Mouse (Mus musculus) hindbrain, postnatal 0 days (tissue): ENCODE results near the gene Cenps. TPM values are rescaled to one million over a fixed set of nuclear protein-coding genes. Genes with fewer than 3 reads are reported as not detected.
"Not testable (repeated sequence)": the region's sequence is repeated elsewhere in the genome, so short reads cannot be mapped to it uniquely, and the experiment has no call there.

ENCODE experiments used
- ATAC-seq: fragments of 200-750 bp; cut with Nextera tagmentation; 2 replicates; pipeline ENCODE4 v1.8.0; 2017; ENCODE audit warnings: mild to moderate bottlenecking, moderate TSS enrichment, moderate library complexity
- DNase-seq: peaks from one replicate; pipeline ENCODE4 v3.0.0-alpha.2; 2015; ENCODE audit warnings: low spot score
- H3K27ac ChIP-seq: fragments of 300-500 bp; sonication (generic); 2 replicates; pipeline ENCODE4 v1.5.1; 2014; ENCODE audit warnings: mild to moderate bottlenecking
- H3K27me3 ChIP-seq: fragments of 300-500 bp; sonication (generic); 2 replicates; pipeline ENCODE4 v1.6.1; 2014; ENCODE audit warnings: low read length, mixed read lengths; ENCODE audit not compliant: insufficient read depth
- H3K36me3 ChIP-seq: fragments of 300-500 bp; sonication (generic); 2 replicates; pipeline ENCODE4 v1.6.1; 2014; ENCODE audit warnings: low read length, mixed read lengths; ENCODE audit not compliant: insufficient read depth
- H3K4me1 ChIP-seq: fragments of 300-500 bp; sonication (generic); 2 replicates; pipeline ENCODE4 v1.6.1; 2014; ENCODE audit warnings: antibody characterized with exemption, low read length, mixed read lengths; ENCODE audit not compliant: insufficient read depth
- H3K4me2 ChIP-seq: fragments of 300-500 bp; sonication (generic); 2 replicates; pipeline ENCODE4 v1.6.1; 2014; ENCODE audit warnings: low read depth, mild to moderate bottlenecking, low read length, moderate library complexity, mixed read lengths
- H3K4me3 ChIP-seq: fragments of 300-500 bp; sonication (generic); 2 replicates; pipeline ENCODE4 v1.5.1; 2014; ENCODE audit warnings: low read length
- H3K9ac ChIP-seq: fragments of 300-500 bp; sonication (generic); replicated peaks from 2 replicates; pipeline ENCODE4 v1.6.1; 2014; ENCODE audit warnings: mild to moderate bottlenecking, low read length, moderate library complexity, mixed read lengths
- H3K9me3 ChIP-seq: fragments of 300-500 bp; sonication (generic); 2 replicates; pipeline ENCODE4 v1.6.1; 2016; ENCODE audit warnings: low read length, mixed read lengths
- CTCF ChIP-seq: IDR thresholded peaks from 2 replicates; pipeline ENCODE4 v1.5.1; 2016; ENCODE audit warnings: antibody characterized with exemption, control low read depth, low read depth
- WGBS: fragments of 180-500 bp; shearing (Covaris S2); extraction: QIAGEN DNeasy Blood & Tissue Kit; methylation state at CpG from one replicate; pipeline ENCODE4 v1.1.7; 2014; 5-methylcytosine and 5-hydroxymethylcytosine counted together
- polyA plus RNA-seq: library from polyadenylated mRNA; unstranded; fragments of >200 nt; fragmentation: Nextera tagmentation; extraction: Ambion mirVana; gene quantifications from 2 replicates; pipeline ENCODE4 v1.2.1, GENCODE M21; 2015
- total RNA-seq: library from RNA; depleted of rRNA; stranded (reverse); fragments of >200 nt; gene quantifications from 2 replicates; pipeline ENCODE4 v1.2.3, GENCODE M21; 2014

Gene Cenps
- total and polyA plus RNA-seq, 2 experiments from 2014 or later = 6.5 to 17.2 TPM

DNA sequence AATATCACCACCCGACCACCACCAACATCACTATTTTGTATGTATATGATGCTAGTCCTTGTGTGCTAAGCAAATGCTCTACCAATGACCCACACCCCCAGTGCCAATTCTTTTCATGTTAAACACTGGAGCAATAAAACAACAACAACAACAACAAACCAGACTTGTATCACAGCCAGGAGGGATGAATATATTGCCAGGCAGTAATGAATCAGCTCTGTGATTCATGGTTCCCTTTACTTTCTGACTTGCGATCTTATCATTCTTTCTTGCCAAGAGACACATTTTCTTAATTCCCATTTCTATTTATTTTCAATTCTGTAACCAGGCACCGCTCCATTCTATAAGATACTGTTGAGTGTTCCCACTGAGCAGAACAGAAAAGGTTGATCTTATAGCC is 36.0 kb downstream of the Cenps start:
- 80% methylated on average over 3 of the region's 3 CpGs for WGBS
- no peak overlapping the region for H3K4me3 ChIP-seq
- ATAC-seq = no peak
- H3K9ac ChIP-seq = no peak overlapping the region
- no peak overlapping the region for H3K4me2 ChIP-seq
- H3K9me3 ChIP-seq = no peaks in the 10 kb centered on the region
- no peak overlapping the region for H3K27ac ChIP-seq
- H3K27me3 ChIP-seq = no peaks in the 10 kb centered on the region
- DNase-seq = no peak
- peaks cover 14% of the 10 kb centered on the region for H3K4me1 ChIP-seq
- H3K36me3 ChIP-seq = peaks cover 3% of the 10 kb centered on the region; the same call in 1 of the 2 replicates
- TF ChIP-seq CTCF = no peak

DNA sequence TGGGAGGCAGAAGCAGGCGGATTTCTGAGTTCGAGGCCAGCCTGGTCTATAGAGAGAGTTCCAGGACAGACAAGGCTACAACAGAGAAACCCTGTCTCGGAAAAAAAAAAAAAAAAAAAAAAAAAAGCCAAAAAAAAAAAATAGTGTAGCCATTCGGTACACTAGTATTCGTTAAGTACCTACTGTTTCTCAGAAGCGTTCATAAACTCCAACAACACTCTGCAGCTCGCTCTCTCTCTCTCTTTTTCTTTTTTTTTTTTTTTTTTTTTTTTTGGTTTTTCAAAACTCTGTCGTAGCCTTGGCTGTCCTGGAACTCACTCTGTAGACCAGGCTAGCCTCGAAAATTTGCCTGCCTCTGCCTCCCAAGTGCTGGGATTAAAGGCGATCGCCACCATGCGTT is 37.0 kb downstream of the Cenps start:
- H3K36me3 ChIP-seq, H3K4me3 ChIP-seq, ATAC-seq, H3K27ac ChIP-seq, DNase-seq, H3K4me2 ChIP-seq, H3K9me3 ChIP-seq, H3K27me3 ChIP-seq, H3K9ac ChIP-seq: not testable (repeated sequence)
- H3K4me1 ChIP-seq = peaks cover 14% of the 10 kb centered on the region
- 92% methylated on average over 12 of the region's 12 CpGs for WGBS

DNA sequence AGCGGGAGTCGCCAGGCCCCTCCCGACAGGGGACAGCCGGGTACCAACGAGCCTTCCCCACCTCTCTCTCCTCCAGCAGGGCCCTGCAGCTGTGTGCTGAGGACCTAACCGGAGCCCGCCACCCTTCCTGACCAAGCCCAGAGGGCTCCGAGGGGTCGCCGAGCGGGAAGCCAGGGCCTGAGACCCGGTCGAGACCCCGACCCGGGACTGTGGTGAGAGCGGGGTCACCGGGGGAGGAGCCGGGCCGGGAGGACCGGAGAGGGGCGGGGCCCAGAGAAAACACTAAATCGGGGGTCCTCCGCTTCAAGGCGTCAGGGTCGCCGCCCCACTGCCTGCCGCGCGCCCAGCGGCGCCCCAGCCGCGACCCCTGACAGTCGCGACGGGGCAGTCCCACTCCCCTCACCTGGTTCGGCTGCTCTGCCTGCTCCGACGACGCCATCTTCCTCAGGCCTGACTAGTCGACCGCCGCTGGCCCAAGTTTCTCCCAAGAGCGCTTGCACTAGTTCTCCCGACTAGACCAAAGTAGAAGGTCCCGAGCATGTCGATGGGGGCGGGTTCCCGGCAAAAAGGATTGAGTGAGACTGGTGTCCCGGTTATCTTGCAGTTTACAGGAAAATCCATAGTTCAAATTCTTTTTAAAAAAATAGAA is 37.9 kb downstream of the Cenps start, which contains the start of gene Pex14:
TSS of gene Pex14 (minus strand) at position 508 of the 649 bp plus-strand sequence.
- Histone ChIP-seq H3K9me3 (no peaks in the 10 kb centered on the region), H3K27me3 (no peaks in the 10 kb centered on the region), H3K36me3 (no peaks in the 10 kb centered on the region), H3K4me1 (peaks cover 9% of the 10 kb centered on the region), H3K4me2 (peak within 1 kb of the TSS; percentile 95), H3K27ac (peak within 1 kb of the TSS; percentile 33), H3K4me3 (peak within 1 kb of the TSS; percentile 75), H3K9ac (peak within 1 kb of the TSS; percentile 81)
- peak; percentile 94 for DNase-seq
- peak; percentile 83 for ATAC-seq
- TF ChIP-seq CTCF = no peak
- under 1% methylated on average over 50 of the region's 50 CpGs for WGBS

DNA sequence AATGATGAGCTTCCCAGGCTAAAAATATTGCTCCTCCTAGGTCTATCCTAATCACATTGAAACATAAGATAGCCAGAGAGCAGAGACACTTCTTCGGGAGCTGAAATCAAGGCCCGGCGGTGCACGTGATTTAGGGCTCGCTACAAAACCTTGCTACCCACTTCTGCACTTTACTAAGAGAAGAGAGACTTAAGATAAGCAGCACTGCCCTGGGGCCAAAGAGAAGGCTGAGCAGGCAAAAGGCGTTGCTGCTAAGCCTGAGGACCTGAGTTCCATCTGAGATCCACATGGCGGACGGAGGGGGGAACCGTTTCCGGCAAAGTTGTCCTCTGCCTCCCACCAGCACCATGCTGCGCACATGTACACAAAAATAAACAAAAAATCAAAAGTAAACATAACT is 38.9 kb downstream of the Cenps start:
- Histone ChIP-seq H3K9me3 (no peaks in the 10 kb centered on the region), H3K4me3 (peak overlapping the region; percentile 75), H3K36me3 (no peaks in the 10 kb centered on the region), H3K27me3 (no peaks in the 10 kb centered on the region), H3K27ac (no peak overlapping the region), H3K4me1 (peaks cover 9% of the 10 kb centered on the region), H3K4me2 (peak overlapping the region; percentile 95), H3K9ac (peak overlapping the region; percentile 81)
- no peak for DNase-seq
- no peak for ATAC-seq
- no peak for TF ChIP-seq CTCF
- 21% methylated on average over 11 of the region's 11 CpGs for WGBS

DNA sequence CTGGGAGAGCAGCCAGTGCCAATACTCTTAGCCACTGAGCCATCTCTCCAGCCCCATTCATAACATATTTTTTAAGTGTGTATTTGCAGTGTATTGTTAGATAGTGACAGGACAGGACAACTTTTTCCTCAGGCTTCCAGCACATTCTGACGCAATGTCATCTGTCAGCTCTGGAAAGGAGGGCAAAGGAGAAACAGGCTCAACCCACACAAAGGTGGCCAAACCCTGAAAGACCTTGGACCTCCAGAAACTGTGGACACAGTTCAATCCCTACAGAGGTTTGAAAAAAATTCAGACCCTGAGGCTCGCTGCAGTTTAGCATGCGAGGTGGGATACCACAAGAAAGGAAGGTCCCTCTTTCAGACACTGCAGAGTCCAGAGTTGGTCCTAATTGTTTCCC is 39.5 kb downstream of the Cenps start:
- Histone ChIP-seq H3K36me3 (no peaks in the 10 kb centered on the region), H3K9ac (no peak overlapping the region), H3K27me3 (no peaks in the 10 kb centered on the region), H3K27ac (no peak overlapping the region), H3K4me1 (peaks cover 9% of the 10 kb centered on the region), H3K9me3 (no peaks in the 10 kb centered on the region), H3K4me2 (peak overlapping the region; percentile 95; the same call in 1 of the 2 replicates), H3K4me3 (no peak overlapping the region)
- TF ChIP-seq CTCF = no peak
- DNase-seq (no peak), ATAC-seq (no peak)
- 89% methylated on average over 3 of the region's 3 CpGs for WGBS

DNA sequence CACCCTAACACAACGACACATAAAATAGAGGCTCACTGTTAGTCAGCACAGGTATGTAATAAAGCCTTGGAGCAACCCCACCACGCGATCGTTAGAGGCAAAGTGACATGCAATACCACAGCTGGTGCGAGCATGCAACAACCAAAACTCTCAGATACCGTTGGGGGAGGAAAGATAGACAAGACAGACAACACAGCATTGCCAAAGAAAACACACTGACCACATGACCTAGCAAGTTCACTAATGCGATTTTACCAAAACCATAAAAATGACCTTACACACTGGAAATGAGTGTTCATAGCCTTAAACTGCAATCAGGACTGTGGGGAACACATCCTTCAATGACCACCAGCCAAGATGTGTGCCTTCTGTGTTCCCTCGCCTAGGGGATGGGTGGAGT is 46.1 kb downstream of the Cenps start:
- Histone ChIP-seq H3K4me2 (no peak overlapping the region), H3K4me3 (no peak overlapping the region), H3K27me3 (no peaks in the 10 kb centered on the region), H3K36me3 (no peaks in the 10 kb centered on the region), H3K9me3 (no peaks in the 10 kb centered on the region), H3K27ac (no peak overlapping the region), H3K9ac (no peak overlapping the region), H3K4me1 (no peaks in the 10 kb centered on the region)
- ATAC-seq (no peak), DNase-seq (no peak)
- WGBS = 90% methylated on average over 8 of the region's 8 CpGs
- TF ChIP-seq CTCF = no peak

DNA sequence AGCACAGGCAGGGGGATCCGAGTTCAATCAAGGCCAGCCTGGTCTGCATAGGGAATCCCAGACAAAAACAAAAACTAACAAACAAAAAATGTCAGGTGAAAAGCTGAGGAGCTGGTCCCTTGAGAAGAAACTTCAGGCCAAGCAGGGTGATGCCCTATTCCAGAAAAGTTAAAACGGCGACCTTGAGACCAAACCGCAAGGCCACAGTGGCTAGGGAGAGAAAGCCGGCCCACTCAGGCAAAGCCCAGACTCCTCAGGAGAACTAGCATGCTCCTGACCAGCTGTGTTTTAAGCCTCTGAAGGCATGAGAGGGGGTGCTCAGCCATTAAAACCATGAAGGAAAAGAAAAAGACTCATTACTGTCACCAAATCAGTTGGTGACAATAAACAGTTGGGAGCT is 52.0 kb downstream of the Cenps start:
- WGBS = 80% methylated on average over 5 of the region's 5 CpGs
- no peak for TF ChIP-seq CTCF
- DNase-seq = no peak
- Histone ChIP-seq H3K36me3 (no peaks in the 10 kb centered on the region), H3K4me3 (no peak overlapping the region), H3K4me1 (0 out of 2 replicates have a peak, but pooled peaks cover 4% of the 10 kb centered on the region), H3K27ac (no peak overlapping the region), H3K27me3 (no peaks in the 10 kb centered on the region), H3K9me3 (no peaks in the 10 kb centered on the region), H3K9ac (no peak overlapping the region), H3K4me2 (no peak overlapping the region)
- no peak for ATAC-seq
